Mouse (Mus musculus): ENCODE data around the gene Ttll5.
A peak's percentile ranks its signal among the peaks of the same experiment; 100 is the strongest.

Gene Ttll5

GRCm38 (mm10) chr12:85848164-85848958, 23.9 kb downstream of the Ttll5 start:
- peak in 1 of 2 experiments; percentile 28 for DNase-seq

GRCm38 (mm10) chr12:85850661-85851060, 26.2 kb downstream of the Ttll5 start:
- DNase-seq, result no peak

GRCm38 (mm10) chr12:85853836-85854235, 29.4 kb downstream of the Ttll5 start:
- no peak for DNase-seq

DNA sequence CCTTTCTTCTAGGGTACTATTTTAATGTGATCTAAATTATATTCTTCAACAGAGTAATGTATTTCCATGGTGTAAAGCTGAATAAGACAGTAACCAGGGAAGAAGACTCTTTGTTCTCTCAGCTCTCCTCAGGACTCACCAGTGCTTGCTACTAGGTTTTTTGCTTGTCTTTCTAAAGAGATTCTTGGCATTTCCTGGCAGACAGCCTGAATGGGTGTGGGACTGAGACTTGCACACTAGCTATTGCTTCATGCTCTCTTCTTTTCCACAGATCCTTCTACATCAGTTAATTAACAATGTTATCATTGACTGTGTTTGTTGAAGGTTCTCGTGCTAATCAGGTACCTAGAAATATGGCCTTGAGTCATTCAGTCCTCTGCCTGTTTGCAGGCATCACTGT, 29.8 kb downstream of the Ttll5 start:
- no peak for DNase-seq

GRCm38 (mm10) chr12:85857300-85857699, 32.8 kb downstream of the Ttll5 start:
- DNase-seq, result no peak

DNA sequence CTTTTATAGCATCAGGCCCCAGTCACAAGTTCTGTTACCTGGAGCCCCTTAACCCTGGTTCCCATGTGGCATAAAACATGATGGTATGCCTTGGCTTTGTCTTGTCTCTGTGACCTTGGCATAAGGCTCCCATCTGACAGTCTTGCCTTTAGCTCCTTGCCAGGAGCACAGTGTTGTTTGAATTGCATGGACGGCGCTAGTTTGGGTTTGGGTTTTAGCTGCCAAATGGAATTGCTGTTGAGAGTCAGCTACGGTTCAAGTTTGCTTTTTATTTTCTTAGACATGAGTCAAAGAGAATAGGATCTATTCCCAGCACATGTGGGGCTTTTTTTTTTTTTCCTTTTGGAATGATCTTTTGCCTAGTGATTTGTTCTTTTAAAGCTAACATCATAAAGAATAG, 34.7 kb downstream of the Ttll5 start:
- DNase-seq, result peak in 1 of 2 experiments; percentile 15

DNA sequence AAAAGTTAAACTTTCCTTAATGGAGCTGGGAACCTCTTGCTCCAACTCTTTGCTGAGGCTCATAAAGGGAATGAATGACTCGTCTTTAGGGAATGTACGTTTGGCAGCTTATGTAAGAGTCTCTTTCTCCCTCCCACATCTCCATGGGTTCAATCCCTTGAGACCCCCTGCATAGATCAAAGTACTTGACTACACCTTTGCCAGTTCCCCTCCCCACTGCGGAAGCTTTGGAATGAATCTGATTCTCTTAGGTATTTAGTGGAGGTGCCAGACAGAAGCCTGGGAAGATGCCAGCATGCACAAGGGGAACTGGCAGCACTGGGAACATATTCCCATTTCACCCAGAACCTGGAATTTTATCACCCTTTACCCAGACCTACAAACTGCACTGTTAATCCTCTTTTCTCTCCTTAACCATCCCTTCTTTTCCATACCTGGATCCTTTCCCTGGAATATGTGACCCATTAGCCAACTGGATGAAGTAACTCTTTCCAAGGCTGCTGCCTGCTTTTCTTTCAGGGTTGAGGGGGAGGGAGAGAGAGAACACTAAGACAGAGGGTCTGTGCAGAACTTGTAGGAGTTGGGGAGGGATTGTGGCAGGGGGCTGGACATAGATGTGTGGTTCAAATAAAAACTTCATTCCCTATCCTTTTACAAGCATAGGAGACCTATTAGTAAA, 35.2 kb downstream of the Ttll5 start:
- peak; percentile 59 for DNase-seq

- peak; percentile 51 to 58 for DNase-seq
Measured at GRCm38 (mm10) chr12:85862514-85862913, 38.1 kb downstream of the Ttll5 start.

GRCm38 (mm10) chr12:85865526-85865925, 41.1 kb downstream of the Ttll5 start:
- DNase-seq, result peak; percentile 34 to 45

GRCm38 (mm10) chr12:85866624-85867023, 42.2 kb downstream of the Ttll5 start:
- no peak for DNase-seq

GRCm38 (mm10) chr12:85867125-85867524, 42.7 kb downstream of the Ttll5 start:
- no peak for DNase-seq

DNA sequence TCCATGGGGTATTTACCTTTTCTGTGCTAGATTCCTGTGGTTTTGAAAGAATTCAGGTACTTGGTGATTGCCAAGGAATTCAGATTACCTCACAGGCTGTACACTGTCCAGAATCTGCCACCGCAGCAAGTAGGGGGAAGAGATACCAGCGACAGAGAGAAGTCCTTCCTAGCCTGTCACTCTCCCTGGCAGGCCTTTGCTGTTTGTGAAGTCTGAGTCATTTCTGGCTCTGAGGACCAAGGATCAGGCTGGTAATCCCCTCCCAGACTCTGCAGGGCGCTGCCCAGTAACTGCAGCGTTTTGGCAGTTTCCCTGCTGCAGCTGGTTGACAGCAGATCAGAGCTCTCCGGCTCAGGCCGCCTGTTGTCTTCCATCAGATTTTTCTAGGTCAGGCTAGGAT, 45.0 kb downstream of the Ttll5 start:
- peak; percentile 86 to 90 for DNase-seq

GRCm38 (mm10) chr12:85879631-85880314, 55.3 kb downstream of the Ttll5 start:
- peak; percentile 33 to 53 for DNase-seq

DNA sequence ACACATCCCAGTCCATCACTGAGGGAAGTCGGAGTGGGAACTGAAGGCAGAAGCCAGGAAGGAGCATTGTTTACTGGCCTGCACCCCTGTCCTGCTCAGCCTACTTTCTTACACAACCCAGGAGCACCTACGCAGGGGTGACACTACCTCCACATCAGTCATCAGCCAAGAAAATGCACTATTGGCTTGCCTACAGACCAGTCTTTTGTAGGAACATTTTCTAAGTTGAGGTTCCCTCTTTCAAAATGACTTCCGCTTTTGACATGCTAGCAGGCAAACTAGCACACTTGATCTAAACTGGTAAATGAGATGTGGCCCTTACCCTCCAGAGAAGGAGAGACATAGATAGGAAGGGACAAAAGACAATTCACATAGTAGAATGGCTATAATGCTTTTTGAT, 60.6 kb downstream of the Ttll5 start:
- DNase-seq, result no peak

DNA sequence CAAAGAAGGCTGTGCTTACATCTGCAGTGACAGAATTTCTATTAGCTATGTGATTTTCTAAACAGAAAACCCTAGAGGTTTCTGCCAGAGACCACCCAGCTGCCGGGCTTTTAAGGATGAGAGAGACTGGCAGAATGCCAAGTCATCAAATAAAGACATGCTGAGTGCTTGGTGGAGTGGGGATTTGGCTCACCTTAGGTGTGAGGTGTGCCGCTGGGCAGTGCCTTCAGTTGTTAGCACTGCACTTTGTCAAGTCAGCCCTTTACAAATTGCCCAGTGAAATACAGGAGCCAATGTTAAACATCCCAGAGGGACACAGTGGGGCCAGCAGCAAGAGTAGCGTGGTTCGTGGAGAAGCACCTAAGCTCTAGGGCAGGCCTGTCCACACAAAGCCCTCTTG, 65.6 kb downstream of the Ttll5 start:
- peak; percentile 44 to 60 for DNase-seq

- DNase-seq, result no peak
Measured at GRCm38 (mm10) chr12:85903986-85904385, 79.5 kb downstream of the Ttll5 start.

DNA sequence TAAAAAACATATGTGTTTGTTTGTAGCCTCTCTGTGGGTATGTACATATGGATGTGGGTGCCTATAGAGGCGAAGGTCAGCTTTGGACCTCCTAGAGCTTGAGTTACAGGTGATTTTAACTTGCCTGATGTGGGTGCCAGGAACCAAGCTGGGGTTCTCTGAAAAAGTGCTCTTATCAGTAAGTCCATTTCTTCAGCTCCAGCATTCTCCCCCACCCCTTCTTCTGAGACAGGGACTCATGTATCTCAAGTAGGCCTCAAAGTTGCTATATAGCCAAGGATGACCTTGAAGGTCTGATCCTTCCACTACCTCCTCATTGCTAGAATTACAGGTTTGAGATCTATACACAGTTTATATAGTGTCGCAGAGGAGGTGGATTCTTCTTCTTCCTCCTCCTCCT, 81.2 kb downstream of the Ttll5 start:
- no peak for DNase-seq

DNA sequence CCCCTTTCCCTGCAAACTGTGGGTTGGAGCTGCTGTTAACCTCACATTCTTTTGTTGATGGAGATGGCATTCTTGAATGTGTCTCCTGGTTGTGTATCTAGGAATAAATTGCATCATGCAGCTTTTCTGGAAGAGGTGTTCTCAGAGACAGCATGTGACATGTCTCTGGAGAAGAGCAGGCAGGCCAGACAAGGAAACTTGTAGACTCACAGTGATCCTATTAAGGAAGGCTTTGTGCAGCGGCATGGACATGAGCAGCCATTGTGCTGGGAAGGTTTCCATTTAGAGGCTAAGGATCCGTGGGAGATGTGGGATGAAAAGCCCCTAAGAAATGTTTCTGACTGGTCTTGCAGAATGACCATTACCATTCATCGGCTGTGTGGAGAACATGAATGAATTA, 83.4 kb downstream of the Ttll5 start:
- no peak for DNase-seq

GRCm38 (mm10) chr12:85910811-85911210, 86.4 kb downstream of the Ttll5 start:
- DNase-seq, result no peak

DNA sequence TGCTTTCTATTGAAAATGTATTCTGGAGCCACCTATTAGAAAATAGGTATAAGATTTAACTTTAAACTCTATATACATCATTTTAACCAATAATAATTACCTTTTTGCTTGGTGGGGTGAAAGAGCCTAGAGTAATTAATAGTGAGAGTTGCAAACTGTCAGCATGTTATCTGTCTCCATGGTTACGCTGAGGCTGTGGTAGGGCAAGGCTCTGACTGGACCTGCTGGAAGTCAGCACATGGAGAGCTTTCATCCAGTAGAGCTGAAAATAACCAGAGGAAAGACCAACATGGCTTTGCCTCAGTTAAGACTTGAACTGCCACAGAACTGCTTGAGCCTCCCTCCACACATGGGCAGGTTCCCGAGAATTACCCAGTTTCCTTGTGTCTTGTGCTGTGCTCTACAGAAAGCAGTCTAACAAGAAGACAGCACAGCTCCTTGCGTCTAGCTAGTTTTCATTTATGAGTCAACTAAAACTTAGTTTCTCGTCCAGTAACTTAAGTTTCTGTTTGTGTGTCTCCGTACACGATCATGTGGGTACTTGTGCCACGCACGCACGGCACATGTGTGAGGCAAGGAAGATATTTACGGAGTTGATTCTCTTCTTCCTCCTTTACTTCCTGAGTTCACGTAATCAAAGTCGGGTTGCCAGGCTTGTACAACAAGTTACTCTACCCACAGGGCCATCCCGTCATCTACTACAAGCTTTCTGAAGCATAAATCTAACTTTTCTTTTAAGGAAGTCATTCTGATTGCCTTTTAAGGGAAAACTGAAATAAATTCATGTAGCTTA, 88.4 kb downstream of the Ttll5 start:
- no peak for DNase-seq

GRCm38 (mm10) chr12:85926897-85927296, 102.4 kb downstream of the Ttll5 start:
- DNase-seq, result no peak

DNA sequence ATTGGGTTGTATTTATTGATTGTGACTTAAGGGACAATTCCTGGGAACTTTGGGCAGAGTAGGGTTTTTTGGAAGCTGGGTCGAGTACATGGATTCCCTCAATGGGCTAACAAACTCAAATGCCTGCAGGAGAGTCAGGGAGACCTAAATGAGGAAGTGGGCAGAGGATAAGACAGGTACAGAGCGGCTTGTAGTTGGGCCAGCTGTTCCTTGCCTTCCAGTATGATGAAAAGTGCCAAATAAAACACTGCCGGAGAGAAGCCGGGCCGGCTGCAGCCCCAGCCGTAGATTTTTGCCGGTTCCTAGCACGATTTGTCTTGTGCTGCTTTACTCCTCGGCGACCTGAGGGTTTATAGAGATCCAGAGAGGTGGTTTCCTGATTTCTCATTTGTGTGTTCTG, 104.1 kb downstream of the Ttll5 start:
- no peak for DNase-seq

DNA sequence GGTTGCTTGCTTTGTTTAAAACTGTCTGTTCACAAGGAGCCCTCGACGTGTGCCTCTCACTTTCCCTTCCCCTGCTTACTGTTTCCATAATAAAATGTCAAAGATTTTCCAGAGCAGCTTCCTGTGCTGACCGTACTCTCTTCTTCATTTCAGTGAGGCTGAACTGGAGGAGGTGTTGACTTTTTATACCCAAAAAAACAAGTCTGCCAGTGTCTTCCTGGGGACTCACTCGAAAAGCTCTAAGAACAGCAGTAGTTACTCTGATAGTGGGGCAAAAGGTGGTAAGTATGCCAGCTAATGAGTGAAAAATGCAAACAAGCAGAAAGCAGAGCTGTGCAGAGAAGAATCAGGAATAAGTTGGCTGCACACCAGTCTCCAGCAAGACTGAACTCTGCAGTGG, 105.3 kb downstream of the Ttll5 start:
- no peak for DNase-seq

Data from cerebellum, postnatal 10 days (tissue).